Mouse (Mus musculus) heart, adult 8-10 months (tissue): ENCODE data around the gene Mitf. TPM values are rescaled to one million over a fixed set of nuclear protein-coding genes. Genes with fewer than 3 reads are reported as not detected.

Experiments used
- DNase-seq: peaks from one replicate; pipeline ENCODE4 v3.0.0; 2022; ENCODE audit warnings: low spot score
- total RNA-seq, 4 experiments: library from RNA; stranded (reverse); gene quantifications; 2 replicates each; pipeline ENCODE4 v1.2.4; 2022

Gene Mitf
- total RNA-seq, 4 experiments from 2014 or later = 55.0 to 63.7 (median 55.7) TPM

- no peak for DNase-seq
Measured at GRCm38 (mm10) chr6:97821811-97822210, 15.0 kb downstream of the Mitf start.

DNA sequence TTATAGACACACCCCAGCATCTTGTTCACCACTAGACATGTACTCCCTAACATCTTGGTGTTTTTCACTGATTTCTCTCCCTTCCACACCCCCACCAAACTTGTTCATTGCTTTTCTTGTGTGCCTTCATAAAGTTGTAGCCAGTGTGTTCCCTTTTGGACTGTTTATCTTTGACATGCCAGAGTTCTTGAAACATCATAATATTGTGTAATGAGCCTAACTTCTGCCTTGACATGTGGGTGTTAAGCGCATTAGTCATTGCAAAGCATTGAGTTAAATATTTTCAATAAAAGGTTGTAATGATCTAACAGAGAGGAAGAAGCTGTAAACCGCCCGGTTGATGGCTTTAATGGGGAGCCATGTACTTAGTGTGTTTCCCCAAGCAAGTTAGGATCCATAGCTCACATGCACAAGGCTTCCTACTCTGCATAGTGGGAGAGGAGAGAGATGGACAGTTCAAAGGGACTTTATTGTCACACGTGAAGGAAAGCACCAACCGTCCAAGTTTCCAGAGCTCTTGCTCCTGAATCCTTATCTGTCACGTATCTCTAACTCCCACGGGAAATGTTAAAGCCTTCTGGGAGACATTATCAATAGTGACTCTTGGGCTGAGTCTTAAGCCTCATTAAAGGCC lies 19.9 kb downstream of the Mitf start:
- no peak for DNase-seq

DNA sequence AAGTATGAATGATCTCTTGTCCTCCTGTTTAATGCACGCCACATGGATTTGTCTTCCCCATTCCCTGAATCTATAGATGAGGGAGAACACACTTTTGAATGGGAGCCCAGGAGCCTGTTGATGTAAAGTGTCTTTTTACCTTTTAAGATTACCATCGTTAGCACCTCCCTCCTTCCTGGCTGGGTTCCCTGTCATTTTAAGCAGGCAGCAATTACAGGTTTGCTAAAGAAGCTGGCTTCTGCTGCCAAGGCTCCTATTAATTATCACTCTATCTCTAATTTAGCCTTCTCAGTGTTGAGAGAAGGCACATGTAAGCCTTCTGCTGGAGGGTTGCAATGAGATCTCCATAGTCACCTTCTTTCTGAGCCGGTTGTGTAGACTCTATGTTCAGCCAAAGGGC lies 21.2 kb downstream of the Mitf start:
- DNase-seq = no peak

GRCm38 (mm10) chr6:97828822-97829719 lies 22.2 kb downstream of the Mitf start:
- no peak for DNase-seq

DNA sequence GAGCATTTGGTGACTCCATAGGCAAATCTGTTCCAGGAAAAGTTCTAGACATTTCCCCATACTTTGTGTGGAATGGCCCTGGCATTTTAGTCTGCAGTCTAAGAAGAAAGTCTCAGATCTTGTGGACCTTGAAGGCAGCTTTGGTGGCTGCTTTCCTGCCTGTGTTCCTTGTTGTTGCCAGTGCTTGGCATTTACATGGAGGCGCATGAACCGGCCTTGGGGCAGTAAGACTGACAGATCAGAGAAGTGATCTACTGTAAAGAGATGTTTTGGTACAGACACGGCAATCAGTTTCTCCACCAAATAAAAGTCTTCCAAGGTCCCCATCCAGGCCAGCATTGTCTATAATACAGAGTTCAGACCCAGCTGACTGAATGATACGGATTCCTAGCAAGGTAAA lies 25.6 kb downstream of the Mitf start:
- DNase-seq = no peak

GRCm38 (mm10) chr6:97836176-97836575 lies 29.3 kb downstream of the Mitf start:
- DNase-seq = no peak

DNA sequence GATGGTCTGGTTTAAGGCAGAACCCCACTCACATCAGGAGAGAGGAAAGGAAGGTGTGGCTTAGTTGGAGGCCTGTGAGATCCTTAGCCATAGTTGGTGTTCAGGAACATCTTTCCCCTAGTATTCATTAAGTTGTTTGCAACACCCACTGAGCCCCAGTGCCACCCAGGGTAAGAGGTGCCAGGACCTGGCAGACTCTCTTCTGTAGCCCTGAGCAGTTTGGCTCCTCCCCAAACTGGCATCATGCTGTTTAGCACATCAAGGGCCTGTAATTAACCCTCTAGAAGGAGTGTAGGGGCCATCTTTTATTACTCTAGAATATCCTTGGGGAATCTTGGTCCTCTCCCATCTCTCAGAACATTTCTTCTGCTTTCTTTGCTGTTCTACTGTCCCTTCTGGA lies 30.9 kb downstream of the Mitf start:
- no peak for DNase-seq

- no peak for DNase-seq
Measured at GRCm38 (mm10) chr6:97839568-97839967, 32.7 kb downstream of the Mitf start.

DNA sequence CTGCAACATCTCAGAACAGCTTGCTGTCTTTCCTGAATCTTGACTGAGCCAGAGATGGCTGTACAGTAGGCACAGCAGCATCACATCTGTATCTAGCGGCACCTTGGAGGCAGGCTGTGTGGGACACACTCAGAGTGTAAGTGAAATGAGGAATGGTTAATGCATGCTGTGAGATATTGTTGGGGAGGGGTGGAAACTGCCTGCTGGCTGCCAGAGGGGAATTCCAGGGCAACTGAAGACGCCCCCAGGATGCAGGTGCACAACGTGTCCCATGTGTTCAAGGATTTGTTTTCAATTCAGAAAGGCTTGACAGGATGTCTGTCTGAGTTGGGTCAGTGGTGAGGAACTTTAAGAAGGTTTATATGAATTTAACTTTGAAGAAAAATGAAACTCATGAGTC lies 37.3 kb downstream of the Mitf start:
- DNase-seq = no peak

- DNase-seq = no peak
Measured at GRCm38 (mm10) chr6:97848191-97848857, 41.5 kb downstream of the Mitf start.

- DNase-seq = no peak
Measured at GRCm38 (mm10) chr6:97854236-97854635, 47.4 kb downstream of the Mitf start.

GRCm38 (mm10) chr6:97855420-97856170 lies 48.7 kb downstream of the Mitf start:
- DNase-seq = peak; percentile 65

DNA sequence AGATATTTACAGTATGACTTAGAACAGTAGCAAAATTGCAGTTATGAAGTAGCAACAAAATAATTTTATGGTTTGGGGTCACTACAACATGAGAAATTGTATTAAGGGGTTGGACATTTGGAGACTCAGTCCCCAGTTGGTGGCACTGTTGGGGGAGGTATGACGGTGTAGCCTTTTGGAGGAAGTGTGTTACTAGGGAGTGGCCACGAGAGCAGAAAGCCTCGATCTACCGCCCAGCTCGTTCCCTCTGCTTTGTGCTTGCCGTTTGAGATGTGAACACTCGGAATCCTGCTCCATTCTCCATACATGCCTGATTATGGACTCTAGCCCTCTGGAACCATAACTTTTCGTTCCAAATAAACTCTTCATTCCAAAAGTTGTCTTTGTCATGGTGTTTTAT lies 49.6 kb downstream of the Mitf start:
- DNase-seq = no peak

- DNase-seq = no peak
Measured at GRCm38 (mm10) chr6:97857690-97858089, 50.8 kb downstream of the Mitf start.

DNA sequence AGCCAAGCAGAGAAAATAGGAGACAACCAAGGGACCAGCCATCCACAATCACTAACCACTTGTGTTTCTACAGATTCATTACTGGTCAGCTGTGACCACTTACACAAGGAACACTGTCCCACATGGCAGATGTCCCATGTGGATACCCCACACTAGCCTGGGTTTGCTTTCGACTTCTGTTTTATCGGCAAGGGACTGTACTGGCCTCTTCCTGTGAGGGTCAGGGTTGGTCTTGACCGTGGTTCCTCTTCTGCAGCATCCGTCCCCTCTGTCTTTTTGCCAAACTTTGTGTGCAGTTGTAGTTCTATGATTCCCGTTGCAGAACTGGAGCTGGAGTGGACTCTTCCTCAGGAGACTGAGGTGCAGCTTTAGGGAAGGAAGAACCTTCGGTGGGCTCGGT lies 59.7 kb downstream of the Mitf start:
- DNase-seq = no peak

DNA sequence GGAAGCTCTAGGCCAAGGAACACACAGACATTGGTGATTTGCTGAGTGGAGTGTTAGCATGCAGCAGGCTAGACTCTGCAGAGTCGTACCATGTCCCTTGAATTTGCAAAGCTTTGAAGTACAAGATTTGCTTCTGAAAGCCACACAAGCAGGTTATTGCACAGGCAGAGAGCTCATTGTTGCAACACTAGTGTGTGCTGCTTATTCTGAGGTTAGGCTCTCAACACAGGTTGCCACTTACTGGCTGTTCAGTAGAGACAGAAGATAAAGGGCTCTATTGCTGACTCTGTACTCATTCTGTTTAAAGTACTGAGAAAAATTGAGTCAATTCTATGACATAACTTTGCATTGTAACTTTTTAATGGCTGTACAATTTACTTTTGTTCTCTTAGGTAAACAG lies 61.2 kb downstream of the Mitf start:
- DNase-seq = no peak

DNA sequence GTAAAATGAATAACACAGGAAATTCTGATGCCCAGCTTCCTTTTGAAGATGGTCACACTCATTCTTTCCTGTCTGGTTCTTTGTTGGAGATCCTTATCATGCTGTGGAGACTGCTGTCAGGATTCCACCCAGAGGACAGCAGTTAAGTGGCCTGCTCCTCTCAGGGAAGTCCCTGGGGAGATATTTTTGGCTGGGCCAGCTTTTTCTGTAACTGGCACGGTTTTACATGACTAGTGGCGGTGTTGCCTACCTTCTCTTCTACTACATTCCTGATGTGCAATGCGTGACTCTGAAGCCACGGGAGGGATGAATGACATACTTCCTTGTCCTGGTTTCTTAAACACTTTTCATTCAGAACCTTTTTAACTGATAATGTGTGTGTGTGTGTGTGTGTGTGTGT lies 63.1 kb downstream of the Mitf start:
- no peak for DNase-seq

- no peak for DNase-seq
Measured at GRCm38 (mm10) chr6:97871296-97872030, 64.6 kb downstream of the Mitf start.

- DNase-seq = no peak
Measured at GRCm38 (mm10) chr6:97873102-97873501, 66.2 kb downstream of the Mitf start.

- no peak for DNase-seq
Measured at GRCm38 (mm10) chr6:97876990-97877389, 70.1 kb downstream of the Mitf start.

DNA sequence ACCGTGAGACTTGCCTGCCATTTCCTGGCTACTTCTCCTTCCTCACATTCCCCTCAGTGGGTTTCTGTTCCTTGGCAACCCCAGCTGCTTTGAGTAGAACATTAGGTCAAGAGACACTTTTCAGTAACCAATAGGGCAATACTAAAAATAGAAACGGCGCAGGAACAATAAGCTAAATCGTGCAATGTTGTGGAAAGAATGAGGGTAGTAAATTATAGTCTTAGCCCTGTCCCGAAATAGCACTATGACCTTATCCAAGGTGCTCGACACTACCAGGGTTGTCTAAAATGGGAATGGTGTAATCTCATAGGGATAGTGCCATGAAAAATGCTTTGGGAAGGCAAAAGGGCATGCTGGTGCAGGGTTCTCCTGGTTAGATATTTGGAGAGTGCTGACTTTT lies 70.6 kb downstream of the Mitf start:
- no peak for DNase-seq
